Mouse (Mus musculus) embryonic facial prominence, embryonic 13.5 days (tissue): ENCODE data around the gene Hipk2. TPM values are rescaled to one million over a fixed set of nuclear protein-coding genes. Genes with fewer than 3 reads are reported as not detected.

Source experiments
- ATAC-seq: fragments of 200-750 bp; cut with Nextera tagmentation; 2 replicates; pipeline ENCODE4 v1.8.0; 2017; ENCODE audit warnings: low read depth; ENCODE audit not compliant: insufficient number of reproducible peaks, insufficient read depth, low FRiP score, low TSS enrichment
- H3K27ac ChIP-seq: fragments of 300-500 bp; sonication (generic); 2 replicates; pipeline ENCODE4 v1.5.1; 2015; ENCODE audit warnings: moderate library complexity, mild to moderate bottlenecking, inconsistent platforms
- H3K27me3 ChIP-seq: fragments of 300-500 bp; sonication (generic); 2 replicates; pipeline ENCODE4 v1.6.1; 2015; ENCODE audit warnings: mild to moderate bottlenecking, inconsistent platforms
- H3K36me3 ChIP-seq: fragments of 300-500 bp; sonication (generic); 2 replicates; pipeline ENCODE4 v1.6.1; 2015; ENCODE audit warnings: mild to moderate bottlenecking, inconsistent platforms
- H3K4me1 ChIP-seq: fragments of 300-500 bp; sonication (generic); 2 replicates; pipeline ENCODE4 v1.6.1; 2015; ENCODE audit warnings: inconsistent platforms
- H3K4me2 ChIP-seq: fragments of 300-500 bp; sonication (generic); 2 replicates; pipeline ENCODE4 v1.6.1; 2015; ENCODE audit warnings: moderate library complexity, mild to moderate bottlenecking, inconsistent platforms
- H3K4me3 ChIP-seq: fragments of 300-500 bp; sonication (generic); 2 replicates; pipeline ENCODE4 v1.5.1; 2015; ENCODE audit warnings: mild to moderate bottlenecking, inconsistent platforms
- H3K9ac ChIP-seq: fragments of 300-500 bp; sonication (generic); 2 replicates; pipeline ENCODE4 v1.6.1; 2015; ENCODE audit warnings: mild to moderate bottlenecking, inconsistent platforms
- H3K9me3 ChIP-seq: fragments of 300-500 bp; sonication (generic); 2 replicates; pipeline ENCODE4 v1.6.1; 2016; ENCODE audit warnings: inconsistent platforms
- WGBS: fragments of 180-500 bp; shearing (Covaris S2); methylation state at CpG from one replicate; pipeline ENCODE4 v1.1.7; 2015; ENCODE audit warnings: mixed read lengths; 5-methylcytosine and 5-hydroxymethylcytosine counted together
- polyA plus RNA-seq: library from polyadenylated mRNA; unstranded; fragments of >200 nt; fragmentation: Nextera tagmentation; extraction: Ambion mirVana; gene quantifications from 2 replicates; pipeline ENCODE4 v1.2.1, GENCODE M21; 2015

The Hipk2 gene
- polyA plus RNA-seq, 1 experiment from 2014 or later, result 16.2 TPM

DNA sequence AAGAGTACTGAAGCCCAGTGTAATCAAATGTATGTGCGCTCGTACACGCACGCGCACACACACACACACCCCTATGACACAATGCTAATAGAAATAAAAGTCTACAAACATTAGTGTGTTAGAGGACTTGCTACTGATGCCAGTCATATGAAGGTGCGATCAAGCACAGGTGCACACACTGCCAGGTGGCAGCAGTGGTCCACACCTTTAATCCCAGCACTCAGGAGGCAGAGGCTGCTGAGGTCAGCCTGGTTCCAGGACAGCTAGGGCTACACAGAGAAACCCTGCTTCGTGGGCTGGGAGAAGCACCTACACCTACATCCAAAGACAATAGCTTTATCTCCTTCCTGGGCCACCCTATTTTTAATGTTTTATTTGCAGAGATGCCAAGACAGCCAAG, 96.6 kb downstream of the Hipk2 start:
- no peaks in the 10 kb centered on the region for H3K4me1 ChIP-seq

DNA sequence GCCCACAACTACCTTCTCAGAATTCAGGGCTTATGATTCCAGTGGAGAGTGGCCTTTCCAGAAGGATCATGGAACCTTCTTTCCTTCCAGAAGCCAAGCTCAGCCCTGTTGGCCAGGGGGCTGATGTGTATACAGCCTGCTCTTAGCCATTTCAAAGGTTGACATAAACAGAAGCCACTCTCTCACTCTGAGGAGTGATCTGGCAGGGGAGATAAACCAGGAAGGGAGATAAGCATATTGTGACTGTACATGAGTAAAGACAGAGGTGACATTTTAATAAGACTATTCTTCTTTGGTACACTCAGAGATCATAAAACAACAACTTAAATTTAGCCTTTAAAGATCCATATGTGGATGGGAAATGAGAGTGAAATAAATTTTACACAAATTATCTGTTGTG, 97.1 kb downstream of the Hipk2 start:
- H3K9me3 ChIP-seq, result no peaks in the 10 kb centered on the region
- H3K27me3 ChIP-seq, result no peaks in the 10 kb centered on the region
- no peak overlapping the region for H3K4me3 ChIP-seq
- no peak overlapping the region for H3K27ac ChIP-seq
- H3K36me3 ChIP-seq, result no peaks in the 10 kb centered on the region
- no peak overlapping the region for H3K4me2 ChIP-seq
- no peak for ATAC-seq
- H3K4me1 ChIP-seq, result no peaks in the 10 kb centered on the region
- H3K9ac ChIP-seq, result no peak overlapping the region

More for the DNA sequence above, 96.6 kb downstream of the Hipk2 start:
- H3K9me3 ChIP-seq, result no peaks in the 10 kb centered on the region
- no peak overlapping the region for H3K4me2 ChIP-seq
- no peak overlapping the region for H3K4me3 ChIP-seq
- 96% methylated on average over 7 of the region's 7 CpGs for WGBS
- ATAC-seq, result no peak
- H3K27ac ChIP-seq, result no peak overlapping the region
- no peaks in the 10 kb centered on the region for H3K27me3 ChIP-seq
- H3K9ac ChIP-seq, result no peak overlapping the region
- no peaks in the 10 kb centered on the region for H3K36me3 ChIP-seq

DNA sequence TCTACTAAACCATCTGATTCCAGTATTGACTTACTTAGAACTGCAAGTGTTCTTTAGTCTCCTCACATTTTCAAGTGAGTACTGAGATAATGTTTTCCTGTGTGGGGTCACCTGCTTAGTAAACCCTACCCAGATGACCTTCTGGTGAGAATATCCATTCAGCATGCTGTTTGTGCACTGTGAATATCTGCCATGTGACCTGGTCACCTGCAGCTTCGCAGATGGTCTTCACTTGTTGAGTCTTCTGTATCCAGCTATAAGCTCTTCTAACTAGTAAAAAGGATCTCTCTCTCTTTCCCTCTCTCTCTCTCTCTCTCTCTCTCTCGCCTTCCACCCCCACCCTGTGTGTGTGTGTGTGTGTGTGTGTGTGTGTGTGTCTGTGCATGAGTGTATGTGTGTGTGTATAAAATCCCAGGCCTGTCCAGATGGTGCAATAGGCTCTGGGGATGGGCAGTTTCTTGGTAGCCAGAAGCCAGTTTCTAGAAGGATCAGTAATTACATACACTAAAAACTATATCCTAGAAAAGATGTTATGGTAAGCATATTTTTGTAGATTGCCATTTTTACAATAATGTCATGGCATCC, 99.9 kb downstream of the Hipk2 start:
- 90% methylated on average over 2 of the region's 2 CpGs for WGBS
- no peak overlapping the region for H3K4me2 ChIP-seq

DNA sequence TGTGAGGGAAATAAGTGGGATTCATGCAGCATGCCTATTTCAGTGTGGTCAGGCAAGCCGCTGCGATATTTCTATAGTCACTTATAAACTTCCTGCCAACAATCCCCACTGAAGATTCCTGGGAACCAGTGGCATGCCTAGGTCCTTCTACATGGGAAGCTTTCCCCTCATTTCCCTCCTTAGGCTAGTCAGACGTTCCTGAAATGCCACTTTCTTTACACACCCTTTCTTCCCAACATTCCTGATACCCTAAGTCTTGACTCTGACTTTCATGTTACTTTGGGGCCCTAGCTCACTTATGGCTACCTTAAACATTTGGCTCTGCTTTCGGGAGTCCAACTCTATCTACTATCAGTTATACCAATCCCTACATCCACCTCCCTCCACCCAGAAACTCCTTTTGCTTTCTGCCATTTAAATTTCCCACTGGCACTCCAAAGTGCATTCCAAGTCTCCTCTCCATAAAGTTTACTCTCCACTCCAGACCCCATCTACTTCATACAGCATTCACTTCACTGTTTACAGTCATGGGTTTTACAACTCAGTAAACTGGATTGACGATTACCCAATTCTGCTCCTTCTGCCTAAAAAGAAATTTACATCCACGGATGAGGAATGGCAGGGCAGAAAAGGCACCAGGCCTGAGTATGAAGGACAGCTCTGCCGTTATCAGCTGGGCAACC, 103.0 kb downstream of the Hipk2 start:
- Histone ChIP-seq H3K4me2 (no peak overlapping the region), H3K36me3 (0 out of 2 replicates have a peak, but pooled peaks cover 3% of the 10 kb centered on the region), H3K4me1 (peaks cover 9% of the 10 kb centered on the region), H3K9ac (no peak overlapping the region), H3K4me3 (no peak overlapping the region), H3K27me3 (no peaks in the 10 kb centered on the region), H3K27ac (no peak overlapping the region), H3K9me3 (no peaks in the 10 kb centered on the region)
- WGBS, result 85% methylated on average over 7 of the region's 7 CpGs
- ATAC-seq, result no peak

More for the DNA sequence above, 99.9 kb downstream of the Hipk2 start:
- Histone ChIP-seq H3K9me3 (no peaks in the 10 kb centered on the region), H3K36me3 (no peaks in the 10 kb centered on the region), H3K9ac (no peak overlapping the region), H3K27ac (no peak overlapping the region), H3K4me3 (no peak overlapping the region), H3K27me3 (no peaks in the 10 kb centered on the region), H3K4me1 (peaks cover 6% of the 10 kb centered on the region)
- no peak for ATAC-seq

DNA sequence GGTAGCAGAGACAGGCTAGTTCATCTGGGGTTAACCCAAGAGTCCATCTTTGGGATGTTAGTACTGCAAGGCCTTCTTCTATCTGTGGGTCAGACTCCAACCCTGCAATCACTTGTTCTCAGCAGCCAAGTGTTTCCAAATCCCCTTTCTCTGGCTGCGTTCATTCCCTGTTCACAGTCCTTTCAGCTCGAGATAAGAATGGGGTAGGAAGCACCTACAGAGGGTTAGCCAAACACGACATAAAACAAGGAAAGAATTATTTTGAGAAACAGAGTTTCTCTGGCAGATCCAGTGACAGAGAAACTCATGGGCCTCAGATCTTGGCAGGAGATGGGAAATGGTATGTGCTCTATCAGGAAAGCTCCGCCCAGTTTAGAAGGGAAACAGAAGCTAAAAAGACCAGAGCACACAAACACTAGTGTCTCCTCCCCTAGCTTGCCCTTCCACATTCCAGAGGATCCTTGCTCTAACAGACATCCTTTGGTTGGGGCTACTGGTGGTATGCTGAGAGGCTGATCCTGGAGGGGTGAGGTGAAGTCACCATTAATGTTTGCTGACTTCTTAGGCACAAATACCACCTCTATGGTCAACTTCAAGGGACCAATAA, 104.8 kb downstream of the Hipk2 start:
- H3K4me3 ChIP-seq, result no peak overlapping the region
- H3K9me3 ChIP-seq, result no peaks in the 10 kb centered on the region
- H3K27ac ChIP-seq, result peak overlapping the region; percentile 49
- H3K9ac ChIP-seq, result no peak overlapping the region
- 58% methylated on average over 4 of the region's 4 CpGs for WGBS
- H3K4me1 ChIP-seq, result peaks cover 9% of the 10 kb centered on the region
- no peak overlapping the region for H3K4me2 ChIP-seq
- peaks cover 12% of the 10 kb centered on the region for H3K36me3 ChIP-seq
- peak; percentile 32; the same call in 1 of the 2 replicates for ATAC-seq
- H3K27me3 ChIP-seq, result no peaks in the 10 kb centered on the region

DNA sequence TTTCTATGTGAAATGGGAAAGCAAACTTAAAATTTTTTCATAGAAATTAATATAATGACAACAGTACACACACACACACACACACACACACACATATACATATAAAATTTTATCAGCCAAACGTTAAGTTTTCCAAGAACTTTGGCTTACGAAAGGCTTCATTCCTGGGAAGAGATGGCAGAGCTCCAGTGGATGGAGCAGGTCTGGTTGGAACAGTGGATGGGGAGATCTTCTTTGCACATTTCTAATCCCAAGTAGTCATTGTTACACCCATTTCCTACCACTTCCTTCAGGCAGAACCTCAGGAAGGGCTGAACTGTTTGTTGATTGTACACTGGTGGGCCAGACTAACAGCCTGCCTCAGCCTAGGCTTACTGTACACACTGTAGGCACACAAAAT, 106.3 kb downstream of the Hipk2 start:
- ATAC-seq, result no peak
- Histone ChIP-seq H3K4me2 (no peak overlapping the region), H3K9me3 (no peaks in the 10 kb centered on the region), H3K9ac (no peak overlapping the region), H3K4me1 (peaks cover 13% of the 10 kb centered on the region), H3K4me3 (no peak overlapping the region), H3K27me3 (no peaks in the 10 kb centered on the region), H3K36me3 (peaks cover 12% of the 10 kb centered on the region), H3K27ac (no peak overlapping the region; the same call in 1 of the 2 replicates)
- WGBS, result 92% methylated on average over 2 of the region's 2 CpGs

DNA sequence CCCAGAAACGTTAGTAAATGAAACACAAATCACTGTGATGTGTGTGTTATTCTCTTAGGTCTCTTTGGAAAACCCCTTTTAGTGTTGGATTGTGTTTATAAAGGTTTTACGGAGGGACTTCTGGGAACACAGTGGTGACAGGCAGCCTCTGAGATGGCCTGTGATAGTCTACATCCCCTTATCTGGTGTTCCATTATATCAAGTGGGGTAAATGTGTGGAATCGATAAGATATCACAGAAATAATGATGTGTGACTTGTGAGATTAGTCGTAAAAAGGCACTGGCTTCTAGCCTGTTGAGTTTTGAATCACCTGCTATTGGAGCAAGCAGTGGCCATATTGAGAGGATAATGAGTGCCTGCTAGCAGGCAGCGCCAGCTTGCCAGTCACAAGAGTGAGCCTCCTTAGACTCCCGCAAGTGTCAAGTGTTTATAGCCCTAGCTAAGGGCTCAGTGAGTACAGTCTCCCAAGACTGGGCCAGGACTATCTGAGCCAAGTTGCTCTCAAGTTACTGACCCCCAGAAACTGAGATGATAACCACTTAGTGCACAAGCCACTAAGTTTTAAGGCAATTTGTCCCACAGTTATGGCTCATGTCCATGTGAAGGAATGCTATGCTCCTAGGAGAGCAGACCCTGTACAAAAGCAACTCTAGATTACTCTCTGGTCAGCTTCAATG, 113.2 kb downstream of the Hipk2 start:
- 84% methylated on average over 6 of the region's 6 CpGs for WGBS

DNA sequence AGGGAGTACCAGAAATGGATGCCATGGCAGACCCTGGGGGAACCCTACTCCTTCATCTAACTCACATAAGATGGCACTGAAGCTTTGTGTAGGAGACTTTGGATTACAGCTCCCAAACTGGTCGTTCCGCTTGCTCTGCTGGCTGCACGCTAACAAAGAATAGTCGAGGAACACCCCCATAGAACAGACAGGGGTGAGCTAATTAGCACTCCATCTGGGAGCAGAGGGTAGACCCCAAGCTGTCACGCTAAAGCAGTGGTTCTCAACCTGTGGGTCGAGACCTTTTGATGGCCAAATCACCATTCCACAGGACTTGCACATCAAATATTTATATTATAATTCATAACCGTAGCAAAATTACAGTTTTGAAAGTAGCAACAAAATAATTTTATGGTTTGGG, 114.0 kb downstream of the Hipk2 start:
- Histone ChIP-seq H3K9ac (no peak overlapping the region), H3K9me3 (no peaks in the 10 kb centered on the region), H3K4me2 (no peak overlapping the region), H3K27ac (no peak overlapping the region), H3K4me1 (peaks cover 24% of the 10 kb centered on the region), H3K27me3 (no peaks in the 10 kb centered on the region), H3K4me3 (no peak overlapping the region), H3K36me3 (peaks cover 5% of the 10 kb centered on the region; the same call in 1 of the 2 replicates)
- WGBS, result 82% methylated on average over 7 of the region's 7 CpGs
- no peak for ATAC-seq

More for the DNA sequence above, 113.2 kb downstream of the Hipk2 start:
- H3K9me3 ChIP-seq, result no peaks in the 10 kb centered on the region
- H3K27me3 ChIP-seq, result no peaks in the 10 kb centered on the region
- no peak for ATAC-seq
- no peak overlapping the region for H3K9ac ChIP-seq
- H3K4me3 ChIP-seq, result no peak overlapping the region
- peaks cover 24% of the 10 kb centered on the region for H3K4me1 ChIP-seq
- no peak overlapping the region for H3K4me2 ChIP-seq
- H3K27ac ChIP-seq, result no peak overlapping the region
- H3K36me3 ChIP-seq, result peaks cover 9% of the 10 kb centered on the region

DNA sequence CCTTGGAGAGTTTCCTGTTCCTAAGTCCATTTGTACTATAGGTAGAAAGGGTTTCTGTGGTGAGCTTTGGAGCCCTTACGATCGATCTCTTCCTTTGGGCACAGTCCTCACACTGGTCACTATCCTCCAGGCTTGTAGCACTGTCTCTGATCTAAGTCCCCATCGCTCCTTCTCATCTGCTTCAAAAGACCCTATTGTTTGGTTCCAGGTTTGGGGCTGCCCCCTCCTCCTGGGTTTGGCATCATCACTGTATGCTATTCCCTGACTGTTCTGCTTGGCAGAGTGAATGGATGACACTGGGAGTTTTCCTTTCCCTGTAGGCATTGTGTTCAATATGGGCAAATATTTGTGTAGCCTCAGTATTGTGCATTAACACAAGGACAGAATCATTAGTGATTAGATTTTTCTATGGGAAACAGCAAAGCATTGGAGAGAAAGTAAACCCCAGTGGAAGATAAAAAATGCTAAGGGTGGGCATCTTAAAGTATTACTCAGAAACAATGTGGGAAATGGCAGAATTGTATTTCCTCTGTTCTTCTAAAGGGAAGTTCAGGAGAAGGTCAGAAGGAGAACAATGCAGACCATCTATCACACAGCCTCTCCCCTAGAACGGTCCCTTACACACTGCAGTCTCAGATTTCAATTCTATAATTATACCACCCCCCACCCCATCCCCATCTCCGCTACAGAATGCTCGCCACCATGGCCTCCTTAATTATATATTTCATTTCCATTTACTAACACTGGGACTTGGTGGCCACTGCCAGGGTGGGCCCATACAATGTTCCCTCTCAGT, 114.9 kb downstream of the Hipk2 start:
- H3K4me1 ChIP-seq, result peaks cover 24% of the 10 kb centered on the region
- ATAC-seq, result no peak
- H3K9me3 ChIP-seq, result no peaks in the 10 kb centered on the region
- H3K27ac ChIP-seq, result no peak overlapping the region
- no peaks in the 10 kb centered on the region for H3K36me3 ChIP-seq
- 50% methylated on average over 6 of the region's 6 CpGs for WGBS
- H3K4me2 ChIP-seq, result no peak overlapping the region
- H3K9ac ChIP-seq, result no peak overlapping the region
- H3K27me3 ChIP-seq, result no peaks in the 10 kb centered on the region
- no peak overlapping the region for H3K4me3 ChIP-seq

DNA sequence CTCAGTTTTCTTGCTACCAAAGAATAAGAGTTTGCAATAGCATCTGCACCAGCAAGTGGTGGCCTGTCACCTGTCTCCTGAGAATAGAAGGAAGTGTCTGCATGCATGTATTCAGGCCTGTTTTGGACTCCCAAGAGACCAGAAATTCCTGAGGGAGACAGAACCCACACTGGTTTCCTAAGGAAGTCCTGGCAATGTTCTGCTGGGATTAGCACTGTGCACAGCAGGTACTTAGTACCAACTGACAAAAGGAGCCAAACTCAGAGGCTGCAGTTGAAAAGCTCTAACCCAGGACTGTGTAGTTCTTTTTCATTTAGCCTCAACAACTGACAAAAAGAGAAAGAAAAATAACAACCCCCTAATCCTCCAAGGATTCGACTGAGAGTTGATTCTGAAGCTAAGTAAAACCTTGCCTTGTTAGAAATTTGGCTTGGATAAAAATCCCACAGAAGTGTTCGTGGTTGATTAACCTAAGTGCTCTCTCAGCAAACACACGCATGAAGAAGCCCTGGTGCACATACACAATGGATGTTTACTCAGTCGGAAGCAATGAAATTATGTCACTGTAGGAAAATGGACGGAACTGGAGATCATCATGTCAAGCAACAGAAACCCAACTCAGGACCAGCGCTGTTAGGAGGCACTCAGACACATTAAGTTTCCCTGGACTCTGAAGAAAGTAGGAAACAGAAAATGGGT, 115.9 kb downstream of the Hipk2 start:
- H3K36me3 ChIP-seq, result no peaks in the 10 kb centered on the region
- no peak overlapping the region for H3K9ac ChIP-seq
- 48% methylated on average over 6 of the region's 6 CpGs for WGBS
- H3K4me1 ChIP-seq, result peaks cover 20% of the 10 kb centered on the region
- no peak overlapping the region for H3K27ac ChIP-seq
- no peak overlapping the region for H3K4me3 ChIP-seq
- no peaks in the 10 kb centered on the region for H3K9me3 ChIP-seq
- no peak for ATAC-seq
- no peaks in the 10 kb centered on the region for H3K27me3 ChIP-seq
- H3K4me2 ChIP-seq, result no peak overlapping the region

DNA sequence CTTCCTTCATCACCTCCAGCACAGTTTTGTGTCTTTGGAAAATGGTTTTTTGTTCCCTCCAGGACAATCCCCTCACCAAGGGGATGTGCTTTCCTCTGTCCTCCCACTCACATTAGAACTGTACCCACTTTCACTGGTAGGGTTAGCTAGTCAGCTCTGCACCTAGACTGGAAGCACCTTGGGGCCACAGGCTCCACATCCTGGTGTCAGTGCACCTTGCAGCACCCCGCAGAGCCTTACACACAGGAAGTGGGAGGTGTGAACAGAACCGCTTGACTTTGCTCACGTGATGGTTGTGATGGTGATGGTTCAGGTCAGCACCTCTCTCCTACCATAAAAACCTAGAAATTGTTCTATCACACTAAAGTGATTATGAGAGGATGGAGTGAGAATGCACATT, 116.8 kb downstream of the Hipk2 start:
- ATAC-seq, result no peak
- no peak overlapping the region for H3K4me3 ChIP-seq
- H3K4me1 ChIP-seq, result peaks cover 20% of the 10 kb centered on the region
- no peak overlapping the region for H3K9ac ChIP-seq
- H3K9me3 ChIP-seq, result no peaks in the 10 kb centered on the region
- 88% methylated on average over 3 of the region's 3 CpGs for WGBS
- H3K27ac ChIP-seq, result no peak overlapping the region
- H3K4me2 ChIP-seq, result no peak overlapping the region
- H3K36me3 ChIP-seq, result no peaks in the 10 kb centered on the region
- H3K27me3 ChIP-seq, result no peaks in the 10 kb centered on the region
